In genomic region chr11:117332242-117333149, GRCm38 (mm10) we compare ENCODE assay signal across 8 mouse cellular contexts.
DNase-seq lines count a peak whose midpoint lies in the region; ATAC-seq and TF ChIP-seq lines count a peak whose summit lies in the region.

No protein-coding gene starts in this region.

- H3K9ac ChIP-seq in intestine, postnatal 0 days (ENCODE audit: low read depth, low read length), result peak overlapping the region; percentile 62
- peak overlapping the region; percentile 67 for H3K9ac ChIP-seq in liver, embryonic 12.5 days
- H3K9ac ChIP-seq in midbrain, postnatal 0 days (replicated peaks; ENCODE audit: low read length, poor library complexity, severe bottlenecking), result peak overlapping the region; percentile 79

- no peak for TF ChIP-seq POLR2A in kidney, adult 2 months (IDR thresholded peaks at IDR 0.05; ENCODE audit: low read depth, low read length)

- H3K4me2 ChIP-seq in intestine, postnatal 0 days (replicated peaks; ENCODE audit: low read depth), result peak overlapping the region; percentile 88
- peak overlapping the region; percentile 80 for H3K4me2 ChIP-seq in liver, embryonic 12.5 days
- H3K4me2 ChIP-seq in midbrain, postnatal 0 days (ENCODE audit: low read depth, low read length, poor library complexity, severe bottlenecking), result peak overlapping the region; percentile 87

- no peak overlapping the region for H3K27ac ChIP-seq in kidney, adult 2 months (ENCODE audit: insufficient read depth, low read depth, low read length)
- peak overlapping the region; percentile 95 for H3K27ac ChIP-seq in intestine, postnatal 0 days (ENCODE audit: low read depth, low read length)
- H3K27ac ChIP-seq in liver, embryonic 12.5 days, result peak overlapping the region; percentile 80
- H3K27ac ChIP-seq in midbrain, postnatal 0 days (ENCODE audit: low read depth, low read length), result peak overlapping the region; percentile 94

- DNase-seq in kidney, adult 2 months, result no peak
- DNase-seq in kidney, adult 9 months, result no peak
- peak; percentile 85 to 91 for DNase-seq in adrenal gland, postnatal 36 days
- DNase-seq in midbrain, postnatal 0 days (ENCODE audit: low spot score), result peak; percentile 87
- DNase-seq in testis, postnatal 10 days (ENCODE audit: low spot score), result peak; percentile 87

- no peak for TF ChIP-seq CTCF in kidney, adult 2 months (conservative IDR thresholded peaks at IDR 0.05; ENCODE audit: insufficient read depth, insufficient read length, low read depth, low read length)
- peak; percentile 8; the same call in 1 of the 2 replicates for TF ChIP-seq CTCF in intestine, postnatal 0 days (IDR thresholded peaks at IDR 0.05; ENCODE audit: low read depth)
- TF ChIP-seq CTCF in midbrain, postnatal 0 days (IDR thresholded peaks at IDR 0.05), result no peak

- ATAC-seq in frontal cortex, adult (ENCODE audit: low TSS enrichment), result peak; percentile 34
- peak; percentile 24 for ATAC-seq in intestine, postnatal 0 days
- peak; percentile 44 for ATAC-seq in liver, embryonic 12.5 days
- peak; percentile 87 for ATAC-seq in midbrain, postnatal 0 days (ENCODE audit: low FRiP score)

- H3K4me3 ChIP-seq in kidney, adult 2 months (ENCODE audit: insufficient read depth, low read depth, low read length), result peak overlapping the region; percentile 36; the same call in 1 of the 2 replicates
- peak overlapping the region; percentile 49 for H3K4me3 ChIP-seq in intestine, postnatal 0 days (ENCODE audit: low read depth, low read length)
- H3K4me3 ChIP-seq in liver, embryonic 12.5 days, result peak overlapping the region; percentile 62
- peak overlapping the region; percentile 66 for H3K4me3 ChIP-seq in midbrain, postnatal 0 days (ENCODE audit: low read depth, low read length)

- no peaks in the 10 kb centered on the region for H3K9me3 ChIP-seq in intestine, postnatal 0 days (ENCODE audit: control insufficient read depth)
- no peaks in the 10 kb centered on the region for H3K9me3 ChIP-seq in liver, embryonic 12.5 days (replicated peaks)
- H3K9me3 ChIP-seq in midbrain, postnatal 0 days (ENCODE audit: low read length), result no peaks in the 10 kb centered on the region

- H3K4me1 ChIP-seq in kidney, adult 2 months (ENCODE audit: control insufficient read depth, insufficient read depth, low read length), result peaks cover 18% of the 10 kb centered on the region
- H3K4me1 ChIP-seq in intestine, postnatal 0 days (replicated peaks; ENCODE audit: control insufficient read depth, insufficient read depth, low read length), result peaks cover 28% of the 10 kb centered on the region; the same call in 1 of the 2 replicates
- H3K4me1 ChIP-seq in liver, embryonic 12.5 days, result peaks cover 95% of the 10 kb centered on the region
- peaks cover 25% of the 10 kb centered on the region for H3K4me1 ChIP-seq in midbrain, postnatal 0 days (ENCODE audit: insufficient read depth, low read length)

- no peaks in the 10 kb centered on the region for H3K36me3 ChIP-seq in kidney, adult 2 months (ENCODE audit: control insufficient read depth, insufficient read depth, low read length)
- H3K36me3 ChIP-seq in intestine, postnatal 0 days (ENCODE audit: control insufficient read depth, insufficient read depth), result no peaks in the 10 kb centered on the region
- no peaks in the 10 kb centered on the region for H3K36me3 ChIP-seq in liver, embryonic 12.5 days
- H3K36me3 ChIP-seq in midbrain, postnatal 0 days (ENCODE audit: insufficient read depth, low read length), result no peaks in the 10 kb centered on the region

- H3K27me3 ChIP-seq in kidney, adult 2 months (replicated peaks; ENCODE audit: control insufficient read depth, insufficient read depth, low read length), result no peaks in the 10 kb centered on the region
- no peaks in the 10 kb centered on the region for H3K27me3 ChIP-seq in intestine, postnatal 0 days (replicated peaks; ENCODE audit: control insufficient read depth, insufficient read depth, low read length)
- no peaks in the 10 kb centered on the region; the same call in 1 of the 2 replicates for H3K27me3 ChIP-seq in liver, embryonic 12.5 days (replicated peaks)
- H3K27me3 ChIP-seq in midbrain, postnatal 0 days (ENCODE audit: insufficient read depth, low read length), result no peaks in the 10 kb centered on the region

- 32% methylated on average over 37 of the region's 37 CpGs for WGBS in kidney, adult 2 months
- 3% methylated on average over 37 of the region's 37 CpGs for WGBS in intestine, postnatal 0 days
- under 1% methylated on average over 37 of the region's 37 CpGs for WGBS in liver, embryonic 12.5 days (ENCODE audit: insufficient replicate concordance)
- 1% methylated on average over 37 of the region's 37 CpGs for WGBS in midbrain, postnatal 0 days

Comparison
In these comparisons a context has a peak if more than half of its experiments do, and no peak if none do; other contexts are left out.
1. DNase-seq: peak in adrenal gland, postnatal 36 days (2 of 2), midbrain, postnatal 0 days (single experiment) and testis, postnatal 10 days (single experiment); none in kidney, adult 2 months (single experiment) and kidney, adult 9 months (single experiment).
2. ATAC-seq: peak in every context shown above with its lines; median percentile 87 in midbrain, postnatal 0 days; 44 in liver, embryonic 12.5 days; 34 in frontal cortex, adult; 24 in intestine, postnatal 0 days.
3. Peak in every context shown above with its lines, with median percentiles within 50 percentile points of each other: H3K4me3 ChIP-seq, H3K4me2 ChIP-seq and H3K9ac ChIP-seq.